Mouse (Mus musculus) lung, embryonic 15.5 days (tissue): ENCODE measurements around the gene Plcz1. TPM values are rescaled to one million over a fixed set of nuclear protein-coding genes. Genes with fewer than 3 reads are reported as not detected.
A peak's percentile ranks its signal among the peaks of the same experiment; 100 is the strongest.

Source experiments
- ATAC-seq: fragments of 200-750 bp; cut with Nextera tagmentation; 2 replicates; pipeline ENCODE4 v1.8.0; 2017; ENCODE audit warnings: moderate number of reproducible peaks, borderline replicate concordance; ENCODE audit not compliant: low FRiP score, low TSS enrichment; ENCODE audit errors: extremely low read depth
- H3K27ac ChIP-seq: fragments of 300-500 bp; sonication (generic); 2 replicates; pipeline ENCODE4 v1.5.1; 2015; ENCODE audit warnings: moderate library complexity, mild to moderate bottlenecking, inconsistent platforms
- H3K27me3 ChIP-seq: fragments of 300-500 bp; sonication (generic); 2 replicates; pipeline ENCODE4 v1.6.1; 2015; ENCODE audit warnings: inconsistent platforms
- H3K36me3 ChIP-seq: fragments of 300-500 bp; sonication (generic); 2 replicates; pipeline ENCODE4 v1.6.1; 2015; ENCODE audit warnings: inconsistent platforms
- H3K4me1 ChIP-seq: fragments of 300-500 bp; sonication (generic); 2 replicates; pipeline ENCODE4 v1.6.1; 2015; ENCODE audit warnings: inconsistent platforms
- H3K4me2 ChIP-seq: fragments of 300-500 bp; sonication (generic); 2 replicates; pipeline ENCODE4 v1.6.1; 2015; ENCODE audit warnings: inconsistent platforms, mild to moderate bottlenecking, moderate library complexity
- H3K4me3 ChIP-seq: fragments of 300-500 bp; sonication (generic); 2 replicates; pipeline ENCODE4 v1.5.1; 2015; ENCODE audit warnings: mild to moderate bottlenecking, inconsistent platforms
- H3K9ac ChIP-seq: fragments of 300-500 bp; sonication (generic); 2 replicates; pipeline ENCODE4 v1.6.1; 2015; ENCODE audit warnings: inconsistent platforms
- H3K9me3 ChIP-seq: fragments of 300-500 bp; sonication (generic); 2 replicates; pipeline ENCODE4 v1.6.1; 2016; ENCODE audit warnings: inconsistent platforms
- WGBS: fragments of 180-500 bp; shearing (Covaris S2); methylation state at CpG from one replicate; pipeline ENCODE4 v1.1.7; 2015; 5-methylcytosine and 5-hydroxymethylcytosine counted together
- polyA plus RNA-seq: library from polyadenylated mRNA; unstranded; fragments of >200 nt; fragmentation: Nextera tagmentation; extraction: Ambion mirVana; gene quantifications from 2 replicates; pipeline ENCODE4 v1.2.1, GENCODE M21; 2015

The Plcz1 gene
- polyA plus RNA-seq, 1 experiment from 2014 or later: not detected

DNA sequence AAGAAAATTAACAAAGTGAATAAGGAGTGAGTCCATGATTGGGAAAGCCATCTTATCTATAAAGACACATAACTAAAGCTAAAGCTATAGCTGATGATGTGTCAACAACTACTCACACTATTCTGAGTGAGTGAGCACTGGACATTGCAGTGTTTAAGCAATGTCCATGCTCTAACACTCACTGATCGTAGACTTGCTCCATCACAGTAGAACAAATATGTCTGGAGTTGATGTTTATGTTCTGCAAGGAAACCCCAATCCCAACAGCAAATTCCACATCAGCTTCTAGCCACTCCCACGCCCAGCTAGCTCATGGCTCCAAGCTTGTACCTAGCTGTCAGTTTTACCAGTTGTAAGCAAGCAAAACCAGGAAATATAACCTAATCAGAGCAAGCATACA, 54.7 kb downstream of the Plcz1 start:
- peak; percentile 83; the same call in 1 of the 2 replicates for ATAC-seq
- H3K4me1 ChIP-seq: 0 out of 2 replicates have a peak, but pooled peaks cover 3% of the 10 kb centered on the region
- no peak overlapping the region for H3K4me3 ChIP-seq
- no peaks in the 10 kb centered on the region for H3K36me3 ChIP-seq
- H3K4me2 ChIP-seq: no peak overlapping the region
- H3K9me3 ChIP-seq: no peaks in the 10 kb centered on the region
- WGBS: 48% methylated on average over 2 of the region's 2 CpGs
- H3K9ac ChIP-seq: no peak overlapping the region
- H3K27ac ChIP-seq: no peak overlapping the region
- no peaks in the 10 kb centered on the region for H3K27me3 ChIP-seq

DNA sequence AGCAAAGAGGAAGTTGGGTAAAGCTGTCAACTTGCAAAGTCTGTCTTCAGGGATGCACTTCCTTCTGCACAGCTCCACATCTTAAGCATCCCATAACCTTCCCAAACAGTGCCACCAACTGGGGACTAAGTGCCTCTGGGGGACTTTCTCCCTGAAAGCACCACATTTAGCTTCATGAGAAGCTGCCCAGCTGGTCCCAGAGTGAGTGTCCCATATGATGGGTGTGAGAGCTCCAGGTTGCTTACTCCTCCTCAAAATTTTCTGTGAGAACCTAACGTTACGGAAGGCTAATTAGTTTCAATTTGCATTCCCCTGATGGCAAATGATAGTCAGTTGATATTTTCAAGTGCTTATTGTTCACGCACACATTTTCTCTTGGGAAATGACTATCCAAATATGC, 57.2 kb downstream of the Plcz1 start:
- WGBS: 90% methylated on average over 3 of the region's 3 CpGs
- 0 out of 2 replicates have a peak, but pooled peaks cover 3% of the 10 kb centered on the region for H3K4me1 ChIP-seq
- no peaks in the 10 kb centered on the region for H3K9me3 ChIP-seq
- H3K4me3 ChIP-seq: no peak overlapping the region
- no peaks in the 10 kb centered on the region for H3K36me3 ChIP-seq
- no peak overlapping the region for H3K9ac ChIP-seq
- H3K27ac ChIP-seq: no peak overlapping the region
- H3K27me3 ChIP-seq: no peaks in the 10 kb centered on the region
- ATAC-seq: no peak
- no peak overlapping the region for H3K4me2 ChIP-seq

- ATAC-seq: no peak
- H3K4me1 ChIP-seq: no peaks in the 10 kb centered on the region
These were observed 60.2 kb downstream of the Plcz1 start for GRCm38 (mm10) chr6:139981061-139981460.

GRCm38 (mm10) chr6:139978114-139978513, 63.1 kb downstream of the Plcz1 start:
- no peaks in the 10 kb centered on the region for H3K4me1 ChIP-seq
- H3K9ac ChIP-seq: no peak overlapping the region
- H3K9me3 ChIP-seq: no peaks in the 10 kb centered on the region
- no peaks in the 10 kb centered on the region for H3K36me3 ChIP-seq
- peak; percentile 76; the same call in 1 of the 2 replicates for ATAC-seq
- 43% methylated on average over 3 of the region's 3 CpGs for WGBS
- H3K27ac ChIP-seq: no peak overlapping the region
- no peak overlapping the region for H3K4me2 ChIP-seq
- H3K27me3 ChIP-seq: no peaks in the 10 kb centered on the region
- no peak overlapping the region for H3K4me3 ChIP-seq

More at GRCm38 (mm10) chr6:139981061-139981460, 60.2 kb downstream of the Plcz1 start:
- Histone ChIP-seq H3K27me3 (no peaks in the 10 kb centered on the region), H3K4me3 (no peak overlapping the region), H3K4me2 (no peak overlapping the region), H3K27ac (no peak overlapping the region), H3K9ac (no peak overlapping the region), H3K9me3 (no peaks in the 10 kb centered on the region), H3K36me3 (no peaks in the 10 kb centered on the region)

GRCm38 (mm10) chr6:139974668-139975067, 66.6 kb downstream of the Plcz1 start:
- Histone ChIP-seq H3K27me3 (no peaks in the 10 kb centered on the region), H3K9ac (no peak overlapping the region), H3K4me2 (no peak overlapping the region), H3K4me1 (no peaks in the 10 kb centered on the region), H3K4me3 (no peak overlapping the region), H3K27ac (no peak overlapping the region), H3K9me3 (no peaks in the 10 kb centered on the region), H3K36me3 (no peaks in the 10 kb centered on the region)
- ATAC-seq: no peak
- 75% methylated on average over 5 of the region's 5 CpGs for WGBS

- WGBS: 64% methylated on average over 4 of the region's 4 CpGs
- Histone ChIP-seq H3K36me3 (no peaks in the 10 kb centered on the region), H3K4me3 (no peak overlapping the region), H3K27ac (no peak overlapping the region), H3K9me3 (no peaks in the 10 kb centered on the region), H3K4me1 (no peaks in the 10 kb centered on the region), H3K9ac (no peak overlapping the region), H3K27me3 (no peaks in the 10 kb centered on the region), H3K4me2 (no peak overlapping the region)
- no peak for ATAC-seq
These were observed 69.5 kb downstream of the Plcz1 start for GRCm38 (mm10) chr6:139971608-139972298.

DNA sequence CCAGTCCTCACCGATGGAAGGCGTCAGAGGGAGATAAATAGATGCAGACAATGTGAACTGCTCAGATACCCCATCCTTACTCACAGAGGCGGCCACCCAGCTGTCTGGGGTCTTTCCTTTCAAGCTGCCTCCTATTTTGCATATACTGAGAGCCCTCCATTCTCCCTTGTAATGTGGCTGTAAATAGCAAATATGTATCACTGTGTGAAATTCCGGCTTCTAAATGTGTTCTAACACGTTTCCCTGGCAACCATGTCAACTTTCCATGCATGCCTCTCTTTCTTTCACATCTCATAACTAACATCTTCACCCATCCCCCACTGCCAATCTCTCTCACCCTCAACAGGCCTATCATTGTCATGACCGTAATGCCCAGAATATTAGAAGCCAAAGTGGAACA, 74.6 kb downstream of the Plcz1 start:
- Histone ChIP-seq H3K4me1 (no peaks in the 10 kb centered on the region), H3K4me2 (no peak overlapping the region), H3K27ac (no peak overlapping the region), H3K36me3 (no peaks in the 10 kb centered on the region), H3K27me3 (no peaks in the 10 kb centered on the region), H3K9me3 (no peaks in the 10 kb centered on the region), H3K4me3 (no peak overlapping the region), H3K9ac (no peak overlapping the region)
- WGBS: 49% methylated on average over 6 of the region's 6 CpGs
- no peak for ATAC-seq

DNA sequence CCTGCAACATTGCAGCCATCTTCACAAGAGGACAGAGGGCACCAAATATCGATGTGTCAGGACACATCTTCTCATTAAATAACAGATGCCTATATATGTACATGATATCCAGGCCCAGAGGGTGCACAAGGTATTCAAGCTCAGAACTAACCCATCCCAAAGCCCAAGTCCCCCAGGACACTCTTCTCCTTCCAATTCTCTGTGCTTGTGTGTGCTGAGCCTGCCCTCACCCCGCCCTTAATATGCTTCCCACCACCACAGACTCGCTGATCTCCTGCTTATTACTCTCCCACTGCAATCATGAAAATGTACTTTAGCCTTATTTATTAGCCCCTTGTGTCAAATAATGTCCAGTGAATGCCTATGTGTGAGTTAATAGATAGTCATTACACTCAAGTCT, 76.4 kb downstream of the Plcz1 start:
- Histone ChIP-seq H3K9me3 (no peaks in the 10 kb centered on the region), H3K27ac (no peak overlapping the region), H3K9ac (no peak overlapping the region), H3K4me3 (no peak overlapping the region), H3K4me1 (no peaks in the 10 kb centered on the region), H3K4me2 (no peak overlapping the region), H3K27me3 (no peaks in the 10 kb centered on the region), H3K36me3 (no peaks in the 10 kb centered on the region)
- 79% methylated on average over 3 of the region's 3 CpGs for WGBS
- ATAC-seq: no peak

- no peaks in the 10 kb centered on the region for H3K9me3 ChIP-seq
- no peak overlapping the region for H3K4me2 ChIP-seq
- no peaks in the 10 kb centered on the region for H3K27me3 ChIP-seq
- WGBS: 52% methylated on average over 3 of the region's 3 CpGs
- no peaks in the 10 kb centered on the region for H3K36me3 ChIP-seq
- no peak overlapping the region for H3K9ac ChIP-seq
- no peak for ATAC-seq
- no peak overlapping the region for H3K4me3 ChIP-seq
- H3K4me1 ChIP-seq: no peaks in the 10 kb centered on the region
- H3K27ac ChIP-seq: no peak overlapping the region
These were observed 77.5 kb downstream of the Plcz1 start for GRCm38 (mm10) chr6:139963775-139964174.

DNA sequence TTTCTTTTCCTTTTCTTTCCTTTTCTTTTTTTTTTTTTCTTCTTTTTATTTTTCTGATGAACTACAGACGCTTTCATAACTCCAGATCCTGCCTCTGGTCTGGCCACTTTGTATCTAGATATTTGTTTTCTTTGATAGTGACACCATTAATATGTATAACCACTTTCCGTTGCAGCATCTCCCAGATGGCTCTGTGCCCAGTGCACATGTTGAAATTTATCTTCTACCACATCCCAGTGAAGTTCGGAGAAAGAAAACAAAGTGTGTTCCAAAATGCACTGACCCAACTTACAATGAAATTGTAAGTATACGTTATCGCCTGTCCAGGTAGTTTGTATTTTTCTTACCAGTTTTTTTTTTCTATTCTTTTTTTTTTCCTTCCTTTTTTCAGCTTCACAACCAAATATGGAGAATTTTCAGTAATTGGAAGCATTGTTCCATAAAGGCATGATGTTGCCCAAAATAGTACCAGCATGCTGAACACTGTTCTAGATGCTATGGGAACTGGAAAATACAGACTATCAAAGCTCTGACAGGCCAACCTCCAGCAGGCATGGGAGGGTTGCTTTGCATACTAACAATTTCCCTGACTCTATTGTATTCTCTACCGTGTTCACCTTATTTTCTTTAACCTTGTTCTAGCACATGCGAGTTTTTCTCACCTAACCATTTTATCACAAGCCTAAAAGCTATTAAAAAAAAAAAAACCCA, 83.6 kb downstream of the Plcz1 start:
- WGBS: 51% methylated on average over 7 of the region's 7 CpGs
- H3K27me3 ChIP-seq: no peaks in the 10 kb centered on the region
- H3K9me3 ChIP-seq: no peaks in the 10 kb centered on the region
- H3K36me3 ChIP-seq: no peaks in the 10 kb centered on the region
- H3K4me1 ChIP-seq: no peaks in the 10 kb centered on the region
- no peak overlapping the region for H3K4me3 ChIP-seq
- no peak overlapping the region for H3K27ac ChIP-seq
- no peak overlapping the region for H3K9ac ChIP-seq
- ATAC-seq: no peak
- H3K4me2 ChIP-seq: no peak overlapping the region

- H3K27ac ChIP-seq: no peak overlapping the region
- H3K4me3 ChIP-seq: no peak overlapping the region
- H3K9me3 ChIP-seq: no peaks in the 10 kb centered on the region
- H3K4me2 ChIP-seq: no peak overlapping the region
- H3K36me3 ChIP-seq: no peaks in the 10 kb centered on the region
- 49% methylated on average over 12 of the region's 12 CpGs for WGBS
- H3K27me3 ChIP-seq: no peaks in the 10 kb centered on the region
- no peak for ATAC-seq
- H3K9ac ChIP-seq: no peak overlapping the region
- H3K4me1 ChIP-seq: no peaks in the 10 kb centered on the region
These were observed 87.7 kb downstream of the Plcz1 start for GRCm38 (mm10) chr6:139953596-139953995.

DNA sequence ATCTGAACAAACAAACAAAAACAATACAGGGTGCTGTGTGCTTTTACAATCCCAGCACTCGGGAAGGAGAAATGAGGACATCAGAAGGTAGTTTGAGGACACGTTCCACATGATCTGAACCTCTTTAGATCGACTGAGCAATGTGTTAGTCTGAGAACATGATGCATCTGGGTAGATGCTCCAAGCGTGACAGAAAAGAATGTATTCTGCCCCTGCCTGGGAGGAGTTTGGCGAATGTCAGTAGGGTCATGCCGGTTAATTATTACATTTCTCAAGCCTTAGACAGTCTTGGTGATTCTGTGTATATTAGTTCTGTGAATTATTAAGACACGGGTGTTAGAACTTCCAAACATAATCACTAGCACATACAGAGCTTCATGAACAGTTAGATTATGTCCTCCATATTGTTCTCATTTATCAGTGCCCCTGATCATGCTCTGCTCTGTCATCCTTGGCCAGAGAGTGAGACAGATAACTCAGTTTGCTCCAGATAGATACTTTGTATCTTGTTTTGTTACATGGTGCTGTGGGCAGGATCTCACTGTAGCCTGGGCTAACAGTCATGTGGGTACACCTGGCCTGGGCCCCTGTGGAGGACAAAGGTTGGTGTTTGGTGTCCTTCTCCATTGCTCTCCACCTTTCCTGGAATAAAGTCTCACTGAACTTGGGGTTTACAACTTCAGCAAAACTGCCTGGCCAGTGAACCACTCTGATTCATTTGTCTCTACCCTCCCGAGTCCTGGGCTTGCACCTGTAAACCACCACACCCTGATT, 94.0 kb downstream of the Plcz1 start:
- no peak for ATAC-seq
- Histone ChIP-seq H3K9me3 (no peaks in the 10 kb centered on the region), H3K4me3 (no peak overlapping the region), H3K27me3 (no peaks in the 10 kb centered on the region), H3K9ac (no peak overlapping the region), H3K4me2 (no peak overlapping the region), H3K36me3 (no peaks in the 10 kb centered on the region), H3K4me1 (no peaks in the 10 kb centered on the region), H3K27ac (no peak overlapping the region)
- 72% methylated on average over 8 of the region's 8 CpGs for WGBS
